Mouse (Mus musculus): ENCODE results near the gene Gpbp1. TPM values are rescaled to one million over a fixed set of nuclear protein-coding genes. Genes with fewer than 3 reads are reported as not detected.

Gpbp1 gene
- polyA plus RNA-seq, 1 experiment from 2014 or later = 160 TPM

- no peak for ATAC-seq (replicated peaks; ENCODE audit: insufficient number of reproducible peaks, low FRiP score, low TSS enrichment, low read depth)
- H3K9ac ChIP-seq (replicated peaks; ENCODE audit: low read length) = no peak overlapping the region
- H3K4me2 ChIP-seq (ENCODE audit: low read depth, low read length) = peak overlapping the region; percentile 84
- H3K4me1 ChIP-seq (ENCODE audit: control insufficient read depth, insufficient read depth, low read length) = no peaks in the 10 kb centered on the region
- H3K9me3 ChIP-seq (replicated peaks; ENCODE audit: control insufficient read depth, low read length) = no peaks in the 10 kb centered on the region
- DNase-seq (ENCODE audit: low spot score) = peak; percentile 21
- peak overlapping the region; percentile 50; the same call in 1 of the 2 replicates for H3K4me3 ChIP-seq (ENCODE audit: low read depth, low read length)
- peaks cover 2% of the 10 kb centered on the region; the same call in 1 of the 2 replicates for H3K27me3 ChIP-seq (ENCODE audit: control insufficient read depth, insufficient read depth, low read length)
- WGBS = 20% methylated on average over 13 of the region's 13 CpGs
- no peaks in the 10 kb centered on the region for H3K36me3 ChIP-seq (replicated peaks; ENCODE audit: control insufficient read depth, insufficient read depth, low read depth, low read length)
- no peak overlapping the region for H3K27ac ChIP-seq (replicated peaks; ENCODE audit: low read depth, low read length)
Observed at GRCm38 (mm10) chr13:111491046-111491756, 1.3 kb upstream of the Gpbp1 start.

GRCm38 (mm10) chr13:111489502-111489801 lies 459 bp downstream of the Gpbp1 start:
- no peaks in the 10 kb centered on the region for H3K4me1 ChIP-seq (ENCODE audit: control insufficient read depth, insufficient read depth, low read length)
- peak overlapping the region; percentile 13 for H3K4me2 ChIP-seq (ENCODE audit: low read depth, low read length)
- H3K36me3 ChIP-seq (replicated peaks; ENCODE audit: control insufficient read depth, insufficient read depth, low read depth, low read length) = no peaks in the 10 kb centered on the region
- ATAC-seq (replicated peaks; ENCODE audit: insufficient number of reproducible peaks, low FRiP score, low TSS enrichment, low read depth) (peak; percentile 86), DNase-seq (ENCODE audit: low spot score) (no peak)
- H3K9me3 ChIP-seq (replicated peaks; ENCODE audit: control insufficient read depth, low read length) = no peaks in the 10 kb centered on the region
- H3K4me3 ChIP-seq (ENCODE audit: low read depth, low read length) = peak overlapping the region; percentile 96
- 0% methylated on average over 16 of the region's 33 CpGs for WGBS
- H3K27ac ChIP-seq (replicated peaks; ENCODE audit: low read depth, low read length) = peak overlapping the region; percentile 98
- peaks cover 2% of the 10 kb centered on the region; the same call in 1 of the 2 replicates for H3K27me3 ChIP-seq (ENCODE audit: control insufficient read depth, insufficient read depth, low read length)
- peak overlapping the region; percentile 97 for H3K9ac ChIP-seq (replicated peaks; ENCODE audit: low read length)

GRCm38 (mm10) chr13:111488651-111489501 lies 1.0 kb downstream of the Gpbp1 start:
- H3K4me1 ChIP-seq (ENCODE audit: control insufficient read depth, insufficient read depth, low read length) = no peaks in the 10 kb centered on the region
- H3K9ac ChIP-seq (replicated peaks; ENCODE audit: low read length) = peak overlapping the region; percentile 97
- H3K4me2 ChIP-seq (ENCODE audit: low read depth, low read length) = peak overlapping the region; percentile 71
- DNase-seq (ENCODE audit: low spot score) = peak; percentile 45
- peaks cover 2% of the 10 kb centered on the region; the same call in 1 of the 2 replicates for H3K27me3 ChIP-seq (ENCODE audit: control insufficient read depth, insufficient read depth, low read length)
- no peaks in the 10 kb centered on the region for H3K36me3 ChIP-seq (replicated peaks; ENCODE audit: control insufficient read depth, insufficient read depth, low read depth, low read length)
- H3K27ac ChIP-seq (replicated peaks; ENCODE audit: low read depth, low read length) = peak overlapping the region; percentile 98
- under 1% methylated on average over 80 of the region's 98 CpGs for WGBS
- peak overlapping the region; percentile 96 for H3K4me3 ChIP-seq (ENCODE audit: low read depth, low read length)
- H3K9me3 ChIP-seq (replicated peaks; ENCODE audit: control insufficient read depth, low read length) = no peaks in the 10 kb centered on the region
- peak; percentile 14; the same call in 1 of the 2 replicates for ATAC-seq (replicated peaks; ENCODE audit: insufficient number of reproducible peaks, low FRiP score, low TSS enrichment, low read depth)

- Histone ChIP-seq H3K4me3 (ENCODE audit: low read depth, low read length) (no peak overlapping the region), H3K4me2 (ENCODE audit: low read depth, low read length) (no peak overlapping the region), H3K9me3 (replicated peaks; ENCODE audit: control insufficient read depth, low read length) (no peaks in the 10 kb centered on the region), H3K4me1 (ENCODE audit: control insufficient read depth, insufficient read depth, low read length) (no peaks in the 10 kb centered on the region), H3K27ac (replicated peaks; ENCODE audit: low read depth, low read length) (no peak overlapping the region), H3K9ac (replicated peaks; ENCODE audit: low read length) (no peak overlapping the region), H3K27me3 (ENCODE audit: control insufficient read depth, insufficient read depth, low read length) (no peaks in the 10 kb centered on the region), H3K36me3 (replicated peaks; ENCODE audit: control insufficient read depth, insufficient read depth, low read depth, low read length) (no peaks in the 10 kb centered on the region)
- ATAC-seq (replicated peaks; ENCODE audit: insufficient number of reproducible peaks, low FRiP score, low TSS enrichment, low read depth) = no peak
- no peak for DNase-seq (ENCODE audit: low spot score)
- 92% methylated on average over 2 of the region's 2 CpGs for WGBS
Observed at GRCm38 (mm10) chr13:111477695-111478094, 12.2 kb downstream of the Gpbp1 start.

- Histone ChIP-seq H3K36me3 (replicated peaks; ENCODE audit: control insufficient read depth, insufficient read depth, low read depth, low read length) (no peaks in the 10 kb centered on the region), H3K4me3 (ENCODE audit: low read depth, low read length) (no peak overlapping the region), H3K27me3 (ENCODE audit: control insufficient read depth, insufficient read depth, low read length) (no peaks in the 10 kb centered on the region), H3K4me2 (ENCODE audit: low read depth, low read length) (no peak overlapping the region), H3K9me3 (replicated peaks; ENCODE audit: control insufficient read depth, low read length) (no peaks in the 10 kb centered on the region), H3K27ac (replicated peaks; ENCODE audit: low read depth, low read length) (no peak overlapping the region), H3K9ac (replicated peaks; ENCODE audit: low read length) (no peak overlapping the region), H3K4me1 (ENCODE audit: control insufficient read depth, insufficient read depth, low read length) (no peaks in the 10 kb centered on the region)
- 83% methylated on average over 3 of the region's 3 CpGs for WGBS
- ATAC-seq (replicated peaks; ENCODE audit: insufficient number of reproducible peaks, low FRiP score, low TSS enrichment, low read depth) (no peak), DNase-seq (ENCODE audit: low spot score) (no peak)
Observed at GRCm38 (mm10) chr13:111470562-111471237, 19.2 kb downstream of the Gpbp1 start.

- ATAC-seq (replicated peaks; ENCODE audit: insufficient number of reproducible peaks, low FRiP score, low TSS enrichment, low read depth) = no peak
- WGBS = 87% methylated on average over 3 of the region's 3 CpGs
- H3K36me3 ChIP-seq (replicated peaks; ENCODE audit: control insufficient read depth, insufficient read depth, low read depth, low read length) = no peaks in the 10 kb centered on the region
Observed at GRCm38 (mm10) chr13:111467350-111467749, 22.6 kb downstream of the Gpbp1 start.

GRCm38 (mm10) chr13:111461424-111461823 lies 28.5 kb downstream of the Gpbp1 start:
- no peak overlapping the region for H3K9ac ChIP-seq (replicated peaks; ENCODE audit: low read length)
- H3K4me2 ChIP-seq (ENCODE audit: low read depth, low read length) = no peak overlapping the region
- no peak overlapping the region for H3K27ac ChIP-seq (replicated peaks; ENCODE audit: low read depth, low read length)
- H3K9me3 ChIP-seq (replicated peaks; ENCODE audit: control insufficient read depth, low read length) = no peaks in the 10 kb centered on the region
- no peak overlapping the region for H3K4me3 ChIP-seq (ENCODE audit: low read depth, low read length)
- no peak for ATAC-seq (replicated peaks; ENCODE audit: insufficient number of reproducible peaks, low FRiP score, low TSS enrichment, low read depth)
- H3K4me1 ChIP-seq (ENCODE audit: control insufficient read depth, insufficient read depth, low read length) = no peaks in the 10 kb centered on the region
- H3K36me3 ChIP-seq (replicated peaks; ENCODE audit: control insufficient read depth, insufficient read depth, low read depth, low read length) = no peaks in the 10 kb centered on the region
- peak; percentile 67 for DNase-seq (ENCODE audit: low spot score)
- 17% methylated on average over 1 of the region's 1 CpGs for WGBS
- H3K27me3 ChIP-seq (ENCODE audit: control insufficient read depth, insufficient read depth, low read length) = no peaks in the 10 kb centered on the region

More at GRCm38 (mm10) chr13:111467350-111467749, 22.6 kb downstream of the Gpbp1 start:
- Histone ChIP-seq H3K9me3 (replicated peaks; ENCODE audit: control insufficient read depth, low read length) (no peaks in the 10 kb centered on the region), H3K4me3 (ENCODE audit: low read depth, low read length) (no peak overlapping the region), H3K4me2 (ENCODE audit: low read depth, low read length) (no peak overlapping the region), H3K4me1 (ENCODE audit: control insufficient read depth, insufficient read depth, low read length) (no peaks in the 10 kb centered on the region), H3K27ac (replicated peaks; ENCODE audit: low read depth, low read length) (no peak overlapping the region), H3K27me3 (ENCODE audit: control insufficient read depth, insufficient read depth, low read length) (no peaks in the 10 kb centered on the region), H3K9ac (replicated peaks; ENCODE audit: low read length) (no peak overlapping the region)
- no peak for DNase-seq (ENCODE audit: low spot score)
